Mouse (Mus musculus) neutrophil, adult 5-6 weeks (primary cell): ENCODE results near the gene Pak1. TPM values are rescaled to one million over a fixed set of nuclear protein-coding genes. Genes with fewer than 3 reads are reported as not detected.

Experiments
- ATAC-seq: fragments of 151-379, 151-347 bp; 2 replicates; pipeline ENCODE4 v1.8.0; 2017; ENCODE audit warnings: mild to moderate bottlenecking, moderate TSS enrichment; ENCODE audit not compliant: insufficient number of reproducible peaks, poor library complexity, low FRiP score, severe bottlenecking; ENCODE audit errors: extremely low read depth
- total RNA-seq: library from RNA; stranded (forward); fragments of 200-1000 nt; gene quantifications from 2 replicates; pipeline ENCODE4 v1.2.3, GENCODE M21; 2017

The Pak1 gene
- total RNA-seq, 1 experiment from 2014 or later, result 14.2 TPM

DNA sequence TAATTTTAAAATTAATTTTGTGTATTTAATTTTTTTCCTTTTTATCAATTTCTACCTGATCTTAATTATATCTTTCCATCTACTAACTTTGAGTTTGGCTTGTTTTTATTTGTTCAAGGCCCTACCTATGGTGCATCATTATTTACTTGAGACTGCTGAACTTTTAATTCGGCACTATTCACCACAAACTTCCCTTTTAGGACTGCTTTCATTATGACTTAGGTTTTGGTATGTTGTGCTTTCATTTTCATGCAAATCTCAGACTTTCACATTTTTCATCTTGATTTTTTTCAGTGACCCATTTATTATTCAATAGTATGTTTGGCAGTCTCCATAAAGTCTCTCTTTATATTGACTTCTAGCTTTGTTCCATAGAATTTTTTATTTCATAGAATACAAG is 156.1 kb downstream of the Pak1 start:
- no peak for ATAC-seq

Other genes starting within 250 kb of the Pak1 start
- 16.1 and 19.6 TPM in 2 replicates for gene Aamdc, start 209.0 kb upstream of the Pak1 start, total RNA-seq
- 86.8 and 100 TPM in 2 replicates for gene Rsf1, start 208.7 kb upstream of the Pak1 start, total RNA-seq
- gene Clns1a, start 91.9 kb upstream of the Pak1 start, total RNA-seq, result 42.5 and 54.9 TPM in 2 replicates
- 0.12 and 0.47 TPM in 2 replicates for gene Aqp11, start 50.3 kb upstream of the Pak1 start, total RNA-seq
- not detected in 2 replicates for gene Gdpd4, start 131.4 kb downstream of the Pak1 start, total RNA-seq